Mouse (Mus musculus) G1E (cell line): ENCODE data around the gene Pkd1l2. TPM values are rescaled to one million over a fixed set of nuclear protein-coding genes. Genes with fewer than 3 reads are reported as not detected.

ENCODE experiments used
- ATAC-seq: 2 replicates; pipeline ENCODE4 v1.8.0; 2016; ENCODE audit warnings: mild to moderate bottlenecking; ENCODE audit not compliant: insufficient number of reproducible peaks, poor library complexity, low FRiP score, severe bottlenecking; ENCODE audit errors: extremely low read depth
- DNase-seq: peaks from one replicate; pipeline ENCODE4 v3.0.0; 2012; ENCODE audit warnings: low spot score
- H3K27me3 ChIP-seq: 2 replicates; pipeline ENCODE4 v1.6.1; 2012; ENCODE audit warnings: mild to moderate bottlenecking, low read length, inconsistent platforms; ENCODE audit not compliant: insufficient read depth
- H3K36me3 ChIP-seq: replicated peaks from 2 replicates; pipeline ENCODE3; 2012; ENCODE audit warnings: mild to moderate bottlenecking, inconsistent platforms
- H3K4me1 ChIP-seq: 2 replicates; pipeline ENCODE4 v1.6.1; 2012; ENCODE audit warnings: low read depth, low read length, inconsistent platforms, mixed read lengths; ENCODE audit not compliant: insufficient read depth
- H3K4me3 ChIP-seq: 2 replicates; pipeline ENCODE4 v1.5.1; 2012; ENCODE audit warnings: low read depth, mild to moderate bottlenecking, inconsistent platforms, low read length, moderate library complexity, mixed read lengths
- H3K9me3 ChIP-seq: replicated peaks from 2 replicates; pipeline ENCODE4 v1.6.1; 2012; ENCODE audit warnings: inconsistent platforms
- CTCF ChIP-seq: IDR thresholded peaks from 2 replicates; pipeline ENCODE4 v1.5.1; 2012; ENCODE audit warnings: low read depth, low read length, inconsistent platforms, mixed read lengths
- GATA1 ChIP-seq: IDR thresholded peaks from 2 replicates; pipeline ENCODE4 v1.6.1; 2012; ENCODE audit warnings: borderline replicate concordance, low read length, inconsistent platforms, mixed read lengths
- GATA2 ChIP-seq: IDR thresholded peaks from 2 replicates; pipeline ENCODE4 v1.6.1; 2012; ENCODE audit warnings: low read depth, low read length, inconsistent platforms, borderline replicate concordance
- POLR2AphosphoS5 ChIP-seq: IDR thresholded peaks from 2 replicates; pipeline ENCODE4 v1.6.1; 2012; ENCODE audit warnings: low read depth, low read length, inconsistent platforms; ENCODE audit not compliant: insufficient replicate concordance
- TAL1 ChIP-seq: conservative IDR thresholded peaks from 2 replicates; pipeline ENCODE4 v1.6.1; 2012; ENCODE audit warnings: low read depth, low read length, inconsistent platforms, mixed read lengths
- polyA plus RNA-seq: library from polyadenylated mRNA; stranded (reverse); fragments of >175 nt; gene quantifications from 2 replicates; pipeline ENCODE4 v1.2.3, GENCODE M21; 2012
- total RNA-seq, 2 experiments: library from RNA; stranded (forward) in 1 of 2; stranded (reverse) in 1 of 2; fragments of 200-1000 nt in 1 of 2; fragments of >200 nt in 1 of 2; fragmentation: Nextera tagmentation in 1 of 2; gene quantifications; 2 replicates each; pipeline ENCODE4 v1.2.3; 2014 to 2017

Pkd1l2 gene
- total and polyA plus RNA-seq, 3 experiments: 0.09 to 0.60 (median 0.16) TPM

DNA sequence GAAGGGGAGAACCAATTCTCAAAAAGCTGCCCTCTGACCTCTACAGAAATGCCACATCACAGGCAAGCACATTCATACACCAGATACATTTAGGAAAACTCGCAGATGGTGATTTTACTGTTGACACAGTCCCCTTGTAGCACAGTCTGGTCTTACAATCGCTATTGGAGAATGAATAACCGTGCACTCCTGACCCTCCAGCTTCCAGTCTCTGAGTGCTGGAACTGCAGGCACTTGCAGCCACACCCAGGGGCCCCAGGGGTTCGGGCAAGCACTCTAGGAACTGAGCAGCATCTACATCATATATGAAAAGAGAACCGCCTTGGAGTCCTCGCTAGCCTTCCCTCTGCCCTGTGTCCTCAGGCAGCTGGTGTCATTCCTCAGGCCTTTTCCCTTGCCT, 50.8 kb downstream of the Pkd1l2 start:
- Histone ChIP-seq H3K36me3 (no peaks in the 10 kb centered on the region), H3K4me3 (no peak overlapping the region), H3K9me3 (peaks cover 19% of the 10 kb centered on the region), H3K4me1 (no peaks in the 10 kb centered on the region), H3K27me3 (no peaks in the 10 kb centered on the region)
- ATAC-seq: no peak
- no peak for DNase-seq
- TF ChIP-seq POLR2AphosphoS5 (no peak), GATA2 (no peak), CTCF (no peak)

GRCm38 (mm10) chr8:117028686-117029085, 53.6 kb downstream of the Pkd1l2 start:
- ATAC-seq: no peak
- peaks cover 3% of the 10 kb centered on the region; the same call in 1 of the 2 replicates for H3K27me3 ChIP-seq
- no peaks in the 10 kb centered on the region for H3K36me3 ChIP-seq
- TF ChIP-seq GATA2 (no peak), TAL1 (no peak), POLR2AphosphoS5 (no peak), CTCF (no peak), GATA1 (no peak)
- H3K4me3 ChIP-seq: no peak overlapping the region
- no peaks in the 10 kb centered on the region for H3K4me1 ChIP-seq
- no peak for DNase-seq
- peaks cover 12% of the 10 kb centered on the region for H3K9me3 ChIP-seq

- Histone ChIP-seq H3K27me3 (peaks cover 4% of the 10 kb centered on the region; the same call in 1 of the 2 replicates), H3K36me3 (no peaks in the 10 kb centered on the region), H3K9me3 (peaks cover 10% of the 10 kb centered on the region), H3K4me1 (no peaks in the 10 kb centered on the region), H3K4me3 (no peak overlapping the region)
- DNase-seq (no peak), ATAC-seq (no peak)
- no peak for TF ChIP-seq GATA1
- TF ChIP-seq GATA2: no peak
- TF ChIP-seq CTCF: no peak
- no peak for TF ChIP-seq POLR2AphosphoS5
- TF ChIP-seq TAL1: no peak
Observed at GRCm38 (mm10) chr8:117027601-117028000, 54.6 kb downstream of the Pkd1l2 start.

DNA sequence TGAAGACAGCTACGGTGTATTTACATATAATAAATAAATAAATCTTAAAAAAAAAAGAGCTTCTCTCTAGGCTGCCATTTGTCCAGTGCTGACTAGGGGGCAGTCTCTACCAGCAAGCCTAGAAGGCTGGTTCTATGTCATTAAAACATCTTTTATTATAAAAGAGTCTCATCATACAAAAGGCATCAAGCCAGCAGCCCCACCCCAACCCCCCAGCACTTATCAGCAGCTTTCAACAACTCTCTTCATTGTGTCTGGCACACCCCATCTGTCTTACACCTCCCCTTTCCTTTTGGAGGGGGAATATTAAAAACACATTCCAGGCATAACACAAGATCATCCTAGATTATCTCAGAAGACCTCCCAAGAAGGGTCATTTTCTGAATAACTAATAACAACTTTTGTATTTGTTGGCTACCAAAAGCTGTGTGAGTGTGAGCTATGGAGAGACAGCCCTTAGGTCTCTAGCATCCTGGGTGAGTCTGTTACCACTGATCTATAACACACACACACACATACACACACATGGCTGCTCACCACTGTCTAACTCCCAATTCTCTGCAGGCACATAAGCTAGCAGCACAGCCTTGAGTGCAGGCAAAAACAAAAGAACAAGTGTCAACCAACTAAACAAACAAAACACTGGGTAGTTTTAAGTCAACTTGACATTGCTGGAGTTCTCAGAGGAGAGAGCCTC, 59.8 kb downstream of the Pkd1l2 start:
- Histone ChIP-seq H3K36me3 (no peaks in the 10 kb centered on the region), H3K4me1 (no peaks in the 10 kb centered on the region), H3K27me3 (peaks cover 4% of the 10 kb centered on the region; the same call in 1 of the 2 replicates), H3K4me3 (no peak overlapping the region), H3K9me3 (peaks cover 5% of the 10 kb centered on the region; the same call in 1 of the 2 replicates)
- ATAC-seq (no peak), DNase-seq (no peak)
- TF ChIP-seq CTCF (no peak), GATA2 (no peak), GATA1 (no peak), POLR2AphosphoS5 (no peak), TAL1 (no peak)

GRCm38 (mm10) chr8:117019323-117020275, 62.6 kb downstream of the Pkd1l2 start:
- no peak overlapping the region for H3K4me3 ChIP-seq
- no peak for TF ChIP-seq TAL1
- TF ChIP-seq GATA1: no peak
- TF ChIP-seq POLR2AphosphoS5: no peak
- no peak for TF ChIP-seq CTCF
- no peak for TF ChIP-seq GATA2
- no peaks in the 10 kb centered on the region for H3K36me3 ChIP-seq
- no peaks in the 10 kb centered on the region for H3K4me1 ChIP-seq
- H3K27me3 ChIP-seq: peaks cover 4% of the 10 kb centered on the region; the same call in 1 of the 2 replicates
- peaks cover 5% of the 10 kb centered on the region; the same call in 1 of the 2 replicates for H3K9me3 ChIP-seq
- ATAC-seq (no peak), DNase-seq (no peak)

GRCm38 (mm10) chr8:117017896-117018295, 64.4 kb downstream of the Pkd1l2 start:
- Histone ChIP-seq H3K9me3 (0 out of 2 replicates have a peak, but pooled peaks cover 5% of the 10 kb centered on the region), H3K4me1 (no peaks in the 10 kb centered on the region), H3K27me3 (no peaks in the 10 kb centered on the region; the same call in 1 of the 2 replicates), H3K4me3 (no peak overlapping the region), H3K36me3 (no peaks in the 10 kb centered on the region)
- DNase-seq: no peak
- ATAC-seq: no peak
- TF ChIP-seq GATA1: no peak
- TF ChIP-seq GATA2: no peak
- no peak for TF ChIP-seq CTCF
- no peak for TF ChIP-seq POLR2AphosphoS5
- TF ChIP-seq TAL1: no peak
